Mouse (Mus musculus): ENCODE measurements around the gene Prkn.

GRCm38 (mm10) chr17:11023371-11023770 is 183.2 kb downstream of the Prkn start:
- TF ChIP-seq CTCF (IDR thresholded peaks at IDR 0.05; ENCODE audit: low read depth): no peak
- TF ChIP-seq EP300 (IDR thresholded peaks at IDR 0.05; ENCODE audit: low read depth): no peak
